Mouse (Mus musculus): ENCODE measurements around the gene 4930435E12Rik.

DNA sequence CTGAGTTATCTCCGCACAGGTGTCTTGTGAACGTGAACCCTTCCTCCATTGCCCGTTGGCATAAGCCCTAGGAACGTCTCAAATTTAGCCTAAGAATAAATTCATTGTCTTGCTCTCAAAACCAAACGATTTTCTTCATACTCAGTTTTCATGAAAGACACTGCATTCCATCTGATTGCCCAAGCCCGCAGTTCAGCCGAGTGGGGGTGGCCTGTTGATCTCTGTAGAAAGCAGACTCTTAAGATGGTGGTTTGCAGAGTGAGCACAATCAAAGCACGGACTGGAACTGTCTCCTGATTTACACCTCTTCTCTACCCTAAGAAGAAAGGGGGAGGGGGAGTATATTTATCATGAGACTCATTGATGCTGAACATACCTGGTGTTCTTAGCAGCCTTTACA, 66.1 kb downstream of the 4930435E12Rik start:
- TF ChIP-seq CHD2 (IDR thresholded peaks at IDR 0.05; ENCODE audit: low read depth, low read length) (no peak), HCFC1 (IDR thresholded peaks at IDR 0.05; ENCODE audit: borderline replicate concordance, insufficient read depth, low read length) (no peak), MAFK (IDR thresholded peaks at IDR 0.05; ENCODE audit: insufficient read depth, low read depth, low read length) (no peak), ZNF384 (IDR thresholded peaks at IDR 0.05; ENCODE audit: low read depth, low read length) (no peak)

Measured in ES-E14 (cell line).